Mouse (Mus musculus): ENCODE data around the gene Slc37a2.

GRCm38 (mm10) chr9:37188024-37188423, 67.5 kb downstream of the Slc37a2 start:
- TF ChIP-seq CTCF (IDR thresholded peaks at IDR 0.05; ENCODE audit: borderline replicate concordance, control insufficient read depth, extremely low read depth, insufficient read depth, low read length, poor library complexity) (no peak), POLR2A (IDR thresholded peaks at IDR 0.05; ENCODE audit: control insufficient read depth, extremely low read depth, insufficient read depth, low read length, poor library complexity) (no peak)

All from thymus, adult 2 months (tissue).